17 mouse cellular contexts compared by ENCODE assay signal in the genomic region with DNA sequence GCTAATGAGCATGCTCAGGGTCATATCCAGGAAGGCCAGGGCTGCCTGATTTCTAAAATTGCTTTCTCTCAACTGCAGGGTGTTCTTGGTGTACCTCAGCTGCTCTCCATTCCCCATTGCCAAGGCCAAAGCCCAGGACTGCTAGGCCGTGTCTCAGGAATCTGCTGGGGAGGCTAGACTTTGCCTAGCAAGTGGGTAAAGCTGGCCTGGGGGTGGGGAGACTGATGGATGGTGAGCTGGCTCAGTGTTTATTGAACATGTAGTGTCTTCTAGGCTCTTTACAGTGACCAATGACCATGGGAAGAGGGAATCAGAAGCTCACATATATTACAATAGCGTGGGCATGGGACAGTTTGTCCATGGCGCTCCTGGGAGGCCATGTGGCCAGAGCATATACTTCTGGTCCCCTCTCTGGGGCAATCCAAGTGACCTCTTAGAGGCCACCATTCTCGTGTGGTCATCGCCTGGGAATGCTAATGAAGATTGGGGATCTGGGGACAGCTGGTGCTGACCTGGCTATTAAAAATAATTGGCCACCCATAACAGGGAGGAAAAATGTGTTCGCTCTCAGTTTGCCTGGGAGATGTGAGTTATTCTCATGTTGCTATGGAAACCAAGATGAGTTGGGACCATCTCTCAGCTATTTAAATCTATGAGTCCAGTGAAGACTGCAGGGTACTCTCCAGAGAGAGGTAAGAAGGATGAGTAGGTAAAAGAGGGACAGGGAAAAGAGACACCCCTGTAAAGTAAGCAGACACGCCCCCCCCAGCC.
DNase-seq lines count a peak whose midpoint lies in the region; ATAC-seq lines count a peak whose summit lies in the region.
"Had no signal": no experiment of that assay in that cellular context is flagged by ENCODE, and none has a peak within 500 bp of the region (broad histone marks: within the 10 kb centered on the region; RNA-seq: fewer than 3 reads in every experiment).

No protein-coding gene starts in this region.

- ATAC-seq in forebrain, embryonic 11.5 days (replicated peaks; ENCODE audit: low FRiP score), result no peak
- no peak for ATAC-seq in forebrain, embryonic 12.5 days (ENCODE audit: low FRiP score)
- ATAC-seq in neural tube, embryonic 14.5 days (ENCODE audit: low read depth), result 0 out of 2 replicates have a peak, but pooled peaks have one; percentile 11
- ATAC-seq: Patski had no signal

- H3K4me3 ChIP-seq in forebrain, embryonic 11.5 days (ENCODE audit: low read depth, low read length), result no peak overlapping the region
- H3K4me3 ChIP-seq in forebrain, embryonic 12.5 days (replicated peaks), result no peak overlapping the region
- no peak overlapping the region for H3K4me3 ChIP-seq in neural tube, embryonic 14.5 days (ENCODE audit: low read depth, low read length)
- H3K4me3 ChIP-seq: heart, embryonic 12.5 days; neural tube, embryonic 13.5 days; stomach, embryonic 15.5 days had no signal

- no peaks in the 10 kb centered on the region for H3K27me3 ChIP-seq in forebrain, embryonic 11.5 days (ENCODE audit: control insufficient read depth, insufficient read depth, low read length)
- no peaks in the 10 kb centered on the region for H3K27me3 ChIP-seq in forebrain, embryonic 12.5 days
- no peaks in the 10 kb centered on the region for H3K27me3 ChIP-seq in neural tube, embryonic 14.5 days (ENCODE audit: control insufficient read depth, insufficient read depth, low read length)
- H3K27me3 ChIP-seq: neural tube, embryonic 13.5 days; stomach, embryonic 15.5 days had no signal

- no peak overlapping the region for H3K4me2 ChIP-seq in forebrain, embryonic 11.5 days (ENCODE audit: low read depth, low read length, severe bottlenecking)
- no peak overlapping the region for H3K4me2 ChIP-seq in forebrain, embryonic 12.5 days
- no peak overlapping the region for H3K4me2 ChIP-seq in neural tube, embryonic 14.5 days (ENCODE audit: low read depth, low read length)
- H3K4me2 ChIP-seq: heart, embryonic 12.5 days; neural tube, embryonic 13.5 days; stomach, embryonic 15.5 days had no signal

- H3K36me3 ChIP-seq in forebrain, embryonic 11.5 days (ENCODE audit: control insufficient read depth, insufficient read depth, low read length), result no peaks in the 10 kb centered on the region
- no peaks in the 10 kb centered on the region for H3K36me3 ChIP-seq in forebrain, embryonic 12.5 days (replicated peaks)
- H3K36me3 ChIP-seq in neural tube, embryonic 14.5 days (ENCODE audit: control insufficient read depth, insufficient read depth, low read length), result no peaks in the 10 kb centered on the region
- H3K36me3 ChIP-seq: heart, embryonic 12.5 days; neural tube, embryonic 13.5 days; stomach, embryonic 15.5 days had no signal

- H3K9me3 ChIP-seq in forebrain, embryonic 11.5 days (ENCODE audit: control insufficient read depth, low read length), result no peaks in the 10 kb centered on the region
- no peaks in the 10 kb centered on the region for H3K9me3 ChIP-seq in forebrain, embryonic 12.5 days
- H3K9me3 ChIP-seq in neural tube, embryonic 14.5 days (ENCODE audit: control insufficient read depth, low read length), result no peaks in the 10 kb centered on the region
- H3K9me3 ChIP-seq: heart, embryonic 12.5 days; neural tube, embryonic 13.5 days; stomach, embryonic 15.5 days had no signal

- intact Hi-C loops in left cerebral cortex, postnatal 36 days (cut with DNase I), result no loop called here

- H3K9ac ChIP-seq in forebrain, embryonic 11.5 days (ENCODE audit: low read length), result no peak overlapping the region
- H3K9ac ChIP-seq in forebrain, embryonic 12.5 days, result no peak overlapping the region
- no peak overlapping the region for H3K9ac ChIP-seq in neural tube, embryonic 14.5 days (replicated peaks; ENCODE audit: low read depth, low read length)
- H3K9ac ChIP-seq: heart, embryonic 12.5 days; neural tube, embryonic 13.5 days; stomach, embryonic 15.5 days had no signal

- no peak overlapping the region for H3K27ac ChIP-seq in forebrain, embryonic 11.5 days (ENCODE audit: low read depth, low read length)
- no peak overlapping the region for H3K27ac ChIP-seq in forebrain, embryonic 12.5 days
- no peak overlapping the region for H3K27ac ChIP-seq in neural tube, embryonic 14.5 days (ENCODE audit: low read depth, low read length)
- H3K27ac ChIP-seq: neural tube, embryonic 13.5 days; stomach, embryonic 15.5 days had no signal

- DNase-seq in forebrain, embryonic 11.5 days (ENCODE audit: low spot score), result peak; percentile 26
- DNase-seq in layer of hippocampus, postnatal 10 days (ENCODE audit: low spot score in 2 of 2), result peak; percentile 1 to 9
- DNase-seq in layer of hippocampus, adult 9-11 months, result no peak
- DNase-seq in mesoderm, embryonic 11.5 days (ENCODE audit: low read depth, low spot score), result peak; percentile 41
- DNase-seq in right cerebral cortex, postnatal 36 days (ENCODE audit: low spot score in 2 of 2), result no peak
- no peak for DNase-seq in left cerebral cortex, postnatal 36 days (ENCODE audit: low spot score in 2 of 2)
- DNase-seq: cerebellum, adult 11-12 months; gastrocnemius, postnatal 25 days; heart, postnatal 4 days; kidney, adult 9 months; spleen, adult 18-20 months had no signal

- H3K4me1 ChIP-seq in forebrain, embryonic 11.5 days (replicated peaks; ENCODE audit: control insufficient read depth, insufficient read depth, low read length), result no peaks in the 10 kb centered on the region
- H3K4me1 ChIP-seq in forebrain, embryonic 12.5 days, result peaks cover 3% of the 10 kb centered on the region; the same call in 1 of the 2 replicates
- H3K4me1 ChIP-seq in neural tube, embryonic 14.5 days (ENCODE audit: control insufficient read depth, insufficient read depth, low read length), result peaks cover 13% of the 10 kb centered on the region
- H3K4me1 ChIP-seq: heart, embryonic 12.5 days; stomach, embryonic 15.5 days had no signal

- WGBS in forebrain, embryonic 11.5 days, result 70% methylated on average over 7 of the region's 7 CpGs
- WGBS in forebrain, embryonic 12.5 days, result 69% methylated on average over 7 of the region's 7 CpGs
- WGBS in neural tube, embryonic 14.5 days, result 64% methylated on average over 7 of the region's 7 CpGs

Comparison
In these comparisons a context has a peak if more than half of its experiments do, and no peak if none do; other contexts are left out.
1. DNase-seq: peak in forebrain, embryonic 11.5 days (single experiment), layer of hippocampus, postnatal 10 days (2 of 2) and mesoderm, embryonic 11.5 days (single experiment); none in layer of hippocampus, adult 9-11 months (single experiment), right cerebral cortex, postnatal 36 days (0 of 2) and left cerebral cortex, postnatal 36 days (0 of 2).